Mouse (Mus musculus) liver, embryonic 14.5 days (tissue): ENCODE measurements around the gene Pga5. TPM values are rescaled to one million over a fixed set of nuclear protein-coding genes. Genes with fewer than 3 reads are reported as not detected.

Experiments
- ATAC-seq: fragments of 200-750 bp; cut with Nextera tagmentation; 2 replicates; pipeline ENCODE4 v1.8.0; 2017; ENCODE audit warnings: moderate number of reproducible peaks, mild to moderate bottlenecking, moderate library complexity; ENCODE audit not compliant: insufficient read depth
- DNase-seq, 3 experiments: peaks; one replicate each; pipeline ENCODE4 v3.0.0-alpha.2; 2012 to 2013; ENCODE audit warnings: low read depth in 3 of 3, low spot score in 3 of 3
- H3K27ac ChIP-seq: fragments of 300-500 bp; sonication (generic); 2 replicates; pipeline ENCODE4 v1.5.1; 2014; ENCODE audit warnings: moderate library complexity, mild to moderate bottlenecking, control low read depth, inconsistent platforms
- H3K27me3 ChIP-seq: fragments of 300-500 bp; sonication (generic); 2 replicates; pipeline ENCODE4 v1.6.1; 2014; ENCODE audit warnings: mild to moderate bottlenecking, low read length, moderate library complexity; ENCODE audit not compliant: control insufficient read depth, insufficient read depth
- H3K36me3 ChIP-seq: fragments of 300-500 bp; sonication (generic); replicated peaks from 2 replicates; pipeline ENCODE4 v1.6.1; 2014; ENCODE audit warnings: low read depth; ENCODE audit not compliant: control insufficient read depth, insufficient read depth
- H3K4me1 ChIP-seq, 2 experiments: fragments of 200-500 bp in 1 of 2; fragments of 300-500 bp in 1 of 2; sonication (generic) in 1 of 2; replicated peaks; 2 replicates each; pipeline ENCODE4 v1.6.1; 2012 to 2014; ENCODE audit warnings: antibody characterized with exemption in 1 of 2, inconsistent platforms in 1 of 2, low read length in 1 of 2; ENCODE audit not compliant: control insufficient read depth in 2 of 2, insufficient read depth in 2 of 2
- H3K4me2 ChIP-seq: fragments of 300-500 bp; sonication (generic); 2 replicates; pipeline ENCODE4 v1.6.1; 2014; ENCODE audit warnings: low read depth, mild to moderate bottlenecking, control low read depth, moderate library complexity
- H3K4me3 ChIP-seq, 2 experiments: fragments of 200-500 bp in 1 of 2; fragments of 300-500 bp in 1 of 2; sonication (generic) in 1 of 2; 2 replicates each; pipeline ENCODE4 v1.5.1; 2012 to 2014; ENCODE audit warnings: low read depth in 2 of 2, low read length in 2 of 2, mild to moderate bottlenecking in 2 of 2, control low read depth in 1 of 2, inconsistent platforms in 1 of 2, moderate library complexity in 1 of 2; ENCODE audit not compliant: insufficient read depth in 1 of 2
- H3K9ac ChIP-seq: fragments of 300-500 bp; sonication (generic); replicated peaks from 2 replicates; pipeline ENCODE4 v1.6.1; 2014; ENCODE audit warnings: mild to moderate bottlenecking, control low read depth, moderate library complexity
- H3K9me3 ChIP-seq: fragments of 300-500 bp; sonication (generic); 2 replicates; pipeline ENCODE4 v1.6.1; 2016; ENCODE audit warnings: low read length, mixed read lengths; ENCODE audit not compliant: control insufficient read depth
- CTCF ChIP-seq: IDR thresholded peaks from 2 replicates; pipeline ENCODE4 v1.5.1; 2016; ENCODE audit warnings: antibody characterized with exemption, low read depth, control low read depth
- EP300 ChIP-seq: IDR thresholded peaks from 2 replicates; pipeline ENCODE4 v1.6.1; 2016; ENCODE audit warnings: antibody characterized with exemption, low read depth
- WGBS: fragments of 180-500 bp; shearing (Covaris S2); extraction: QIAGEN DNeasy Blood & Tissue Kit; methylation state at CpG from one replicate; pipeline ENCODE4 v1.1.7; 2014; ENCODE audit not compliant: insufficient replicate concordance; 5-methylcytosine and 5-hydroxymethylcytosine counted together
- polyA plus RNA-seq, 2 experiments: library from polyadenylated mRNA; depleted of rRNA in 1 of 2; stranded (reverse) in 1 of 2; unstranded in 1 of 2; fragments of >200 nt; fragmentation: Nextera tagmentation in 1 of 2; extraction: Ambion mirVana in 1 of 2; gene quantifications; 2 replicates each; pipeline versions ENCODE4 v1.2.1 to v1.2.3; 2012 to 2014

The Pga5 gene
- polyA plus RNA-seq, 2 experiments: 0.02 TPM; not detected in 1

- Histone ChIP-seq H3K36me3 (peaks cover 18% of the 10 kb centered on the region), H3K27ac (no peak overlapping the region), H3K9ac (no peak overlapping the region), H3K9me3 (no peaks in the 10 kb centered on the region), H3K4me1 (no peaks in the 10 kb centered on the region), H3K4me2 (no peak overlapping the region), H3K4me3 (no peak overlapping the region), H3K27me3 (no peaks in the 10 kb centered on the region)
- ATAC-seq: no peak
- DNase-seq: no peak
- WGBS: 73% methylated on average over 6 of the region's 6 CpGs
- TF ChIP-seq EP300 (no peak), CTCF (no peak)
Measured at GRCm38 (mm10) chr19:10714168-10714567, 36.3 kb upstream of the Pga5 start.

- Histone ChIP-seq H3K4me1 (no peaks in the 10 kb centered on the region), H3K9ac (no peak overlapping the region), H3K36me3 (peaks cover 18% of the 10 kb centered on the region), H3K9me3 (no peaks in the 10 kb centered on the region), H3K27ac (no peak overlapping the region), H3K27me3 (no peaks in the 10 kb centered on the region), H3K4me3 (no peak overlapping the region), H3K4me2 (no peak overlapping the region)
- TF ChIP-seq CTCF (no peak), EP300 (no peak)
- no peak for ATAC-seq
- WGBS: 82% methylated on average over 10 of the region's 10 CpGs
- no peak for DNase-seq
Measured at GRCm38 (mm10) chr19:10713551-10713950, 35.7 kb upstream of the Pga5 start.

GRCm38 (mm10) chr19:10712646-10713045 is 34.8 kb upstream of the Pga5 start:
- 81% methylated on average over 12 of the region's 12 CpGs for WGBS

GRCm38 (mm10) chr19:10712194-10712593 is 34.3 kb upstream of the Pga5 start:
- Histone ChIP-seq H3K4me1 (no peaks in the 10 kb centered on the region), H3K9ac (no peak overlapping the region), H3K27me3 (no peaks in the 10 kb centered on the region), H3K4me2 (no peak overlapping the region), H3K9me3 (no peaks in the 10 kb centered on the region), H3K36me3 (peaks cover 18% of the 10 kb centered on the region), H3K4me3 (no peak overlapping the region), H3K27ac (no peak overlapping the region)
- ATAC-seq (no peak), DNase-seq (no peak)
- TF ChIP-seq EP300 (no peak), CTCF (no peak)
- 84% methylated on average over 7 of the region's 7 CpGs for WGBS

More at GRCm38 (mm10) chr19:10712646-10713045, 34.8 kb upstream of the Pga5 start:
- peaks cover 18% of the 10 kb centered on the region for H3K36me3 ChIP-seq
- DNase-seq (no peak), ATAC-seq (no peak)
- no peak overlapping the region for H3K4me3 ChIP-seq
- no peak overlapping the region for H3K4me2 ChIP-seq
- no peaks in the 10 kb centered on the region for H3K27me3 ChIP-seq
- no peak overlapping the region for H3K9ac ChIP-seq
- H3K4me1 ChIP-seq: no peaks in the 10 kb centered on the region
- no peaks in the 10 kb centered on the region for H3K9me3 ChIP-seq
- no peak for TF ChIP-seq EP300
- TF ChIP-seq CTCF: no peak
- no peak overlapping the region for H3K27ac ChIP-seq

GRCm38 (mm10) chr19:10710751-10711150 is 32.9 kb upstream of the Pga5 start:
- ATAC-seq (no peak), DNase-seq (no peak)
- Histone ChIP-seq H3K27me3 (no peaks in the 10 kb centered on the region), H3K36me3 (peaks cover 18% of the 10 kb centered on the region), H3K27ac (no peak overlapping the region), H3K4me3 (no peak overlapping the region), H3K4me2 (no peak overlapping the region), H3K9me3 (no peaks in the 10 kb centered on the region), H3K9ac (no peak overlapping the region), H3K4me1 (no peaks in the 10 kb centered on the region)
- TF ChIP-seq EP300 (no peak), CTCF (no peak)
- WGBS: 79% methylated on average over 4 of the region's 4 CpGs
